Mouse (Mus musculus): ENCODE results near the gene Tmem50a. TPM values are rescaled to one million over a fixed set of nuclear protein-coding genes. Genes with fewer than 3 reads are reported as not detected.
"Not testable (repeated sequence)": the region's sequence is repeated elsewhere in the genome, so short reads cannot be mapped to it uniquely, and the experiment has no call there.

The Tmem50a gene
- polyA plus RNA-seq, 1 experiment from 2014 or later = 79.1 TPM

GRCm38 (mm10) chr4:134918381-134918780 lies 3.6 kb upstream of the Tmem50a start:
- 32% methylated on average over 7 of the region's 7 CpGs for WGBS (ENCODE audit: insufficient replicate concordance)
- ATAC-seq (ENCODE audit: low read depth) = no peak
- Histone ChIP-seq H3K9ac (ENCODE audit: low read depth, low read length) (no peak overlapping the region), H3K4me1 (ENCODE audit: control insufficient read depth, low read depth, low read length) (peaks cover 53% of the 10 kb centered on the region), H3K27me3 (ENCODE audit: control insufficient read depth, insufficient read depth, low read depth, low read length) (no peaks in the 10 kb centered on the region), H3K27ac (ENCODE audit: low read length) (peak overlapping the region; percentile 25), H3K36me3 (ENCODE audit: control insufficient read depth, insufficient read depth) (no peaks in the 10 kb centered on the region), H3K4me3 (ENCODE audit: low read depth, low read length) (no peak overlapping the region), H3K4me2 (ENCODE audit: low read depth, low read length) (no peak overlapping the region), H3K9me3 (replicated peaks; ENCODE audit: control insufficient read depth, low read length) (no peaks in the 10 kb centered on the region)

GRCm38 (mm10) chr4:134917194-134917593 lies 2.4 kb upstream of the Tmem50a start:
- Histone ChIP-seq H3K4me2 (ENCODE audit: low read depth, low read length) (peak overlapping the region; percentile 15; the same call in 1 of the 2 replicates), H3K27ac (ENCODE audit: low read length) (peak overlapping the region; percentile 25), H3K9me3 (replicated peaks; ENCODE audit: control insufficient read depth, low read length) (no peaks in the 10 kb centered on the region), H3K9ac (ENCODE audit: low read depth, low read length) (no peak overlapping the region), H3K27me3 (ENCODE audit: control insufficient read depth, insufficient read depth, low read depth, low read length) (no peaks in the 10 kb centered on the region), H3K4me3 (ENCODE audit: low read depth, low read length) (no peak overlapping the region), H3K4me1 (ENCODE audit: control insufficient read depth, low read depth, low read length) (peaks cover 55% of the 10 kb centered on the region), H3K36me3 (ENCODE audit: control insufficient read depth, insufficient read depth) (no peaks in the 10 kb centered on the region; the same call in 1 of the 2 replicates)
- 15% methylated on average over 3 of the region's 3 CpGs for WGBS (ENCODE audit: insufficient replicate concordance)
- ATAC-seq (ENCODE audit: low read depth) = 0 out of 2 replicates have a peak, but pooled peaks have one; percentile 17

GRCm38 (mm10) chr4:134915223-134916050 lies 613 bp upstream of the Tmem50a start:
- Histone ChIP-seq H3K9me3 (replicated peaks; ENCODE audit: control insufficient read depth, low read length) (no peaks in the 10 kb centered on the region), H3K27me3 (ENCODE audit: control insufficient read depth, insufficient read depth, low read depth, low read length) (no peaks in the 10 kb centered on the region), H3K4me2 (ENCODE audit: low read depth, low read length) (peak overlapping the region; percentile 69), H3K4me3 (ENCODE audit: low read depth, low read length) (peak overlapping the region; percentile 91), H3K36me3 (ENCODE audit: control insufficient read depth, insufficient read depth) (peaks cover 5% of the 10 kb centered on the region), H3K27ac (ENCODE audit: low read length) (peak overlapping the region; percentile 100), H3K9ac (ENCODE audit: low read depth, low read length) (peak overlapping the region; percentile 96), H3K4me1 (ENCODE audit: control insufficient read depth, low read depth, low read length) (peaks cover 54% of the 10 kb centered on the region)
- WGBS (ENCODE audit: insufficient replicate concordance) = 60% methylated on average over 14 of the region's 14 CpGs
- ATAC-seq (ENCODE audit: low read depth) = no peak

- H3K36me3 ChIP-seq (ENCODE audit: control insufficient read depth, insufficient read depth) = peaks cover 9% of the 10 kb centered on the region
- H3K4me2 ChIP-seq (ENCODE audit: low read depth, low read length) = peak overlapping the region; percentile 69
- WGBS (ENCODE audit: insufficient replicate concordance) = under 1% methylated on average over 43 of the region's 43 CpGs
Measured at GRCm38 (mm10) chr4:134914122-134914863, 531 bp downstream of the Tmem50a start.

GRCm38 (mm10) chr4:134913413-134913812 lies 1.4 kb downstream of the Tmem50a start:
- no peak overlapping the region for H3K27ac ChIP-seq (ENCODE audit: low read length)
- H3K4me2 ChIP-seq (ENCODE audit: low read depth, low read length) = peak overlapping the region; percentile 69
- no peaks in the 10 kb centered on the region for H3K9me3 ChIP-seq (replicated peaks; ENCODE audit: control insufficient read depth, low read length)
- peak overlapping the region; percentile 91 for H3K4me3 ChIP-seq (ENCODE audit: low read depth, low read length)
- ATAC-seq (ENCODE audit: low read depth) = no peak
- no peaks in the 10 kb centered on the region for H3K27me3 ChIP-seq (ENCODE audit: control insufficient read depth, insufficient read depth, low read depth, low read length)
- WGBS (ENCODE audit: insufficient replicate concordance) = 25% methylated on average over 3 of the region's 3 CpGs
- H3K9ac ChIP-seq (ENCODE audit: low read depth, low read length) = peak overlapping the region; percentile 96
- H3K36me3 ChIP-seq (ENCODE audit: control insufficient read depth, insufficient read depth) = peaks cover 18% of the 10 kb centered on the region
- H3K4me1 ChIP-seq (ENCODE audit: control insufficient read depth, low read depth, low read length) = peaks cover 37% of the 10 kb centered on the region

More at GRCm38 (mm10) chr4:134914122-134914863, 531 bp downstream of the Tmem50a start:
- peaks cover 44% of the 10 kb centered on the region for H3K4me1 ChIP-seq (ENCODE audit: control insufficient read depth, low read depth, low read length)
- H3K4me3 ChIP-seq (ENCODE audit: low read depth, low read length) = peak overlapping the region; percentile 91
- peak; percentile 76 for ATAC-seq (ENCODE audit: low read depth)
- no peaks in the 10 kb centered on the region for H3K9me3 ChIP-seq (replicated peaks; ENCODE audit: control insufficient read depth, low read length)
- peak overlapping the region; percentile 100 for H3K27ac ChIP-seq (ENCODE audit: low read length)
- H3K9ac ChIP-seq (ENCODE audit: low read depth, low read length) = peak overlapping the region; percentile 96
- no peaks in the 10 kb centered on the region for H3K27me3 ChIP-seq (ENCODE audit: control insufficient read depth, insufficient read depth, low read depth, low read length)

GRCm38 (mm10) chr4:134911406-134911805 lies 3.4 kb downstream of the Tmem50a start:
- not testable (repeated sequence) for H3K4me3 ChIP-seq (ENCODE audit: low read depth, low read length); H3K27ac ChIP-seq (ENCODE audit: low read length); H3K4me2 ChIP-seq (ENCODE audit: low read depth, low read length); H3K9me3 ChIP-seq (replicated peaks; ENCODE audit: control insufficient read depth, low read length); H3K27me3 ChIP-seq (ENCODE audit: control insufficient read depth, insufficient read depth, low read depth, low read length); H3K9ac ChIP-seq (ENCODE audit: low read depth, low read length); ATAC-seq (ENCODE audit: low read depth)
- H3K4me1 ChIP-seq (ENCODE audit: control insufficient read depth, low read depth, low read length) = peaks cover 17% of the 10 kb centered on the region
- peaks cover 36% of the 10 kb centered on the region for H3K36me3 ChIP-seq (ENCODE audit: control insufficient read depth, insufficient read depth)
- 95% methylated on average over 6 of the region's 8 CpGs for whole genome bisulfite sequencing (ENCODE audit: insufficient replicate concordance)

GRCm38 (mm10) chr4:134903046-134903445 lies 11.8 kb downstream of the Tmem50a start:
- Histone ChIP-seq H3K9me3 (replicated peaks; ENCODE audit: control insufficient read depth, low read length) (no peaks in the 10 kb centered on the region), H3K4me1 (ENCODE audit: control insufficient read depth, low read depth, low read length) (no peaks in the 10 kb centered on the region; the same call in 1 of the 2 replicates), H3K4me3 (ENCODE audit: low read depth, low read length) (no peak overlapping the region), H3K27ac (ENCODE audit: low read length) (no peak overlapping the region), H3K9ac (ENCODE audit: low read depth, low read length) (no peak overlapping the region), H3K36me3 (ENCODE audit: control insufficient read depth, insufficient read depth) (peaks cover 64% of the 10 kb centered on the region), H3K4me2 (ENCODE audit: low read depth, low read length) (no peak overlapping the region), H3K27me3 (ENCODE audit: control insufficient read depth, insufficient read depth, low read depth, low read length) (no peaks in the 10 kb centered on the region)
- WGBS (ENCODE audit: insufficient replicate concordance) = 85% methylated on average over 7 of the region's 7 CpGs
- ATAC-seq (ENCODE audit: low read depth) = no peak

- Histone ChIP-seq H3K27me3 (ENCODE audit: control insufficient read depth, insufficient read depth, low read depth, low read length) (no peaks in the 10 kb centered on the region), H3K36me3 (ENCODE audit: control insufficient read depth, insufficient read depth) (peaks cover 64% of the 10 kb centered on the region), H3K27ac (ENCODE audit: low read length) (no peak overlapping the region), H3K9ac (ENCODE audit: low read depth, low read length) (no peak overlapping the region), H3K4me3 (ENCODE audit: low read depth, low read length) (no peak overlapping the region), H3K9me3 (replicated peaks; ENCODE audit: control insufficient read depth, low read length) (no peaks in the 10 kb centered on the region), H3K4me2 (ENCODE audit: low read depth, low read length) (no peak overlapping the region), H3K4me1 (ENCODE audit: control insufficient read depth, low read depth, low read length) (no peaks in the 10 kb centered on the region)
- no peak for ATAC-seq (ENCODE audit: low read depth)
- WGBS (ENCODE audit: insufficient replicate concordance) = 82% methylated on average over 8 of the region's 8 CpGs
Measured at GRCm38 (mm10) chr4:134901126-134901525, 13.7 kb downstream of the Tmem50a start.
